Mouse (Mus musculus) forebrain, embryonic 11.5 days (tissue): ENCODE data around the gene Iars. TPM values are rescaled to one million over a fixed set of nuclear protein-coding genes. Genes with fewer than 3 reads are reported as not detected.

ENCODE experiments used
- ATAC-seq: fragments of 200-750 bp; cut with Nextera tagmentation; replicated peaks from 2 replicates; pipeline ENCODE4 v1.8.0; 2017; ENCODE audit warnings: moderate TSS enrichment; ENCODE audit not compliant: low FRiP score
- DNase-seq: peaks from one replicate; pipeline ENCODE4 v3.0.0-alpha.2; 2017; ENCODE audit warnings: low spot score
- H3K27ac ChIP-seq: fragments of 300-500 bp; sonication (generic); 2 replicates; pipeline ENCODE4 v1.5.1; 2014; ENCODE audit warnings: low read depth, low read length
- H3K27me3 ChIP-seq: fragments of 300-500 bp; sonication (generic); 2 replicates; pipeline ENCODE4 v1.6.1; 2014; ENCODE audit warnings: mild to moderate bottlenecking, low read length, mixed read lengths; ENCODE audit not compliant: control insufficient read depth, insufficient read depth
- H3K36me3 ChIP-seq: fragments of 300-500 bp; sonication (generic); 2 replicates; pipeline ENCODE4 v1.6.1; 2014; ENCODE audit warnings: mild to moderate bottlenecking, low read length, moderate library complexity, mixed read lengths; ENCODE audit not compliant: control insufficient read depth, insufficient read depth
- H3K4me1 ChIP-seq: fragments of 300-500 bp; sonication (generic); replicated peaks from 2 replicates; pipeline ENCODE4 v1.6.1; 2014; ENCODE audit warnings: low read length, mixed read lengths; ENCODE audit not compliant: control insufficient read depth, insufficient read depth
- H3K4me2 ChIP-seq: fragments of 300-500 bp; sonication (generic); 2 replicates; pipeline ENCODE4 v1.6.1; 2014; ENCODE audit warnings: low read depth, mild to moderate bottlenecking, low read length, moderate library complexity, mixed read lengths; ENCODE audit not compliant: severe bottlenecking
- H3K4me3 ChIP-seq: fragments of 300-500 bp; sonication (generic); 2 replicates; pipeline ENCODE4 v1.5.1; 2014; ENCODE audit warnings: low read depth, low read length
- H3K9ac ChIP-seq: fragments of 300-500 bp; sonication (generic); 2 replicates; pipeline ENCODE4 v1.6.1; 2014; ENCODE audit warnings: low read length
- H3K9me3 ChIP-seq: fragments of 300-500 bp; sonication (generic); 2 replicates; pipeline ENCODE4 v1.6.1; 2016; ENCODE audit warnings: low read length, mixed read lengths; ENCODE audit not compliant: control insufficient read depth
- WGBS: fragments of 180-500 bp; shearing (Covaris S2); extraction: QIAGEN DNeasy Blood & Tissue Kit; methylation state at CpG from one replicate; pipeline ENCODE4 v1.1.7; 2014; 5-methylcytosine and 5-hydroxymethylcytosine counted together
- polyA plus RNA-seq: library from polyadenylated mRNA; unstranded; fragments of >200 nt; fragmentation: Nextera tagmentation; extraction: Ambion mirVana; gene quantifications from 2 replicates; pipeline ENCODE4 v1.2.1, GENCODE M21; 2014

Gene Iars
- polyA plus RNA-seq, 1 experiment from 2014 or later: 124 TPM

DNA sequence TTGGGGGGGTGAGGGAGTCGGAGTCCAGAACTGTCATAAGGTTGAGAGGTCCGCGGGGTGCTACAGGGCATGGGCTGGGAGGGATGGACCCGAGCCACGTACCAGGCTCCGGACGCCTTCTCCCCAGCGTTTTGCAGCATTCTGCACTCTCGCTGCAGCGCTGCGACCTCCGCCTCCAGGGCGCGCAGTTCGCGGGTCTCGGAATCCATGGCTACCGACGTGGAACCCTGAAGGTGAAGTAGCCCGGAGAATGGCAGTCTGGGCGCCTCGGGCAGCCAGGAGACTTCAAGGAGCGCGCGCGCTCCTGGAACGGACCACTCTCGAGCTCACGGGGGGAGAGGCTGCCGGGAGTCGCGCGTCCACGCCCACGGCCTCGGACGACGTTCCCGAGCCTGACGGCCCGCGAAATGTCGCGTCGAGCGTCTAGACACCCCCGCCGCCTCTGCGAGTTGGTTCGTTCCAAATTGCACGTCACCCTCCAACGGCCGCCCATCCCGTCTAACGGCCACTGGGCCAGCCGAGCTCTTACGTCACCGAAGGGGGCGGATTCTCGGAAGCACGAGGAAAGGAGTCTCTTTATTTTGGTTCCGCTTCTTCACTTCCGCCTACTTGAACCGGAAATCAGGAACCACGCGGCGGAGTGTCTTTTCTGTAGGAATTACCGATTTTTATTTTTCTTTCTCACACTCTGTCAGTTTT lies 29.3 kb upstream of the Iars start, which contains the start of the genes Cenpp and Nol8:
Gene Cenpp (minus strand): TSS at position 305 of the 699 bp plus-strand sequence.
Gene Nol8 (plus strand): TSS at position 598 of the 699 bp plus-strand sequence.
- no peaks in the 10 kb centered on the region for H3K27me3 ChIP-seq
- 0 out of 2 replicates have a peak, but pooled peaks cover 2% of the 10 kb centered on the region for H3K4me1 ChIP-seq
- no peaks in the 10 kb centered on the region for H3K9me3 ChIP-seq
- ATAC-seq (peak; percentile 99), DNase-seq (peak; percentile 100)
- WGBS: under 1% methylated on average over 68 of the region's 68 CpGs
- H3K4me2 ChIP-seq: peak within 1 kb of the TSS; percentile 65
- H3K4me3 ChIP-seq: peak within 1 kb of the TSS; percentile 63
- peak within 1 kb of the TSS; percentile 68 for H3K9ac ChIP-seq
- no peaks in the 10 kb centered on the region; the same call in 1 of the 2 replicates for H3K36me3 ChIP-seq
- no peak within 1 kb of the TSS for H3K27ac ChIP-seq

- Histone ChIP-seq H3K27ac (no peak overlapping the region), H3K9me3 (no peaks in the 10 kb centered on the region)
- WGBS: 0% methylated on average over 16 of the region's 16 CpGs
Measured at GRCm38 (mm10) chr13:49653180-49653541, 28.7 kb upstream of the Iars start.

GRCm38 (mm10) chr13:49677793-49678192 lies 4.1 kb upstream of the Iars start:
- Histone ChIP-seq H3K4me1 (peaks cover 2% of the 10 kb centered on the region; the same call in 1 of the 2 replicates), H3K27me3 (no peaks in the 10 kb centered on the region), H3K9me3 (no peaks in the 10 kb centered on the region), H3K27ac (no peak overlapping the region), H3K9ac (no peak overlapping the region), H3K4me3 (no peak overlapping the region), H3K4me2 (no peak overlapping the region), H3K36me3 (no peaks in the 10 kb centered on the region)
- DNase-seq (no peak), ATAC-seq (no peak)
- 85% methylated on average over 2 of the region's 2 CpGs for WGBS

More at GRCm38 (mm10) chr13:49653180-49653541, 28.7 kb upstream of the Iars start:
- no peaks in the 10 kb centered on the region for H3K27me3 ChIP-seq
- ATAC-seq (peak; percentile 78), DNase-seq (peak; percentile 56)
- peak overlapping the region; percentile 65 for H3K4me2 ChIP-seq
- H3K4me1 ChIP-seq: 0 out of 2 replicates have a peak, but pooled peaks cover 2% of the 10 kb centered on the region
- peak overlapping the region; percentile 55 for H3K9ac ChIP-seq
- no peaks in the 10 kb centered on the region; the same call in 1 of the 2 replicates for H3K36me3 ChIP-seq
- peak overlapping the region; percentile 63 for H3K4me3 ChIP-seq

GRCm38 (mm10) chr13:49682233-49682846 lies 440 bp downstream of the Iars start:
- Histone ChIP-seq H3K4me1 (peaks cover 5% of the 10 kb centered on the region; the same call in 1 of the 2 replicates), H3K9ac (peak overlapping the region; percentile 75), H3K4me2 (peak overlapping the region; percentile 58), H3K9me3 (no peaks in the 10 kb centered on the region), H3K27me3 (no peaks in the 10 kb centered on the region), H3K36me3 (no peaks in the 10 kb centered on the region), H3K4me3 (peak overlapping the region; percentile 74), H3K27ac (peak overlapping the region; percentile 7; the same call in 1 of the 2 replicates)
- WGBS: under 1% methylated on average over 20 of the region's 20 CpGs
- DNase-seq (no peak), ATAC-seq (no peak)

- 73% methylated on average over 4 of the region's 4 CpGs for WGBS
- H3K9me3 ChIP-seq: no peaks in the 10 kb centered on the region
- no peak overlapping the region for H3K27ac ChIP-seq
- ATAC-seq: no peak
- no peak overlapping the region for H3K4me3 ChIP-seq
- peaks cover 5% of the 10 kb centered on the region; the same call in 1 of the 2 replicates for H3K4me1 ChIP-seq
- H3K27me3 ChIP-seq: no peaks in the 10 kb centered on the region
- no peaks in the 10 kb centered on the region; the same call in 1 of the 2 replicates for H3K36me3 ChIP-seq
- H3K4me2 ChIP-seq: no peak overlapping the region
- DNase-seq: no peak
- no peak overlapping the region for H3K9ac ChIP-seq
Measured at GRCm38 (mm10) chr13:49684266-49684665, 2.4 kb downstream of the Iars start.

- H3K36me3 ChIP-seq: peaks cover 4% of the 10 kb centered on the region; the same call in 1 of the 2 replicates
- no peaks in the 10 kb centered on the region for H3K27me3 ChIP-seq
- H3K9me3 ChIP-seq: no peaks in the 10 kb centered on the region
- no peak overlapping the region for H3K4me2 ChIP-seq
- no peak overlapping the region for H3K4me3 ChIP-seq
- DNase-seq (no peak), ATAC-seq (no peak)
- no peak overlapping the region for H3K27ac ChIP-seq
- no peaks in the 10 kb centered on the region for H3K4me1 ChIP-seq
- no peak overlapping the region for H3K9ac ChIP-seq
- 95% methylated on average over 5 of the region's 5 CpGs for WGBS
Measured at GRCm38 (mm10) chr13:49691056-49691455, 9.2 kb downstream of the Iars start.

DNA sequence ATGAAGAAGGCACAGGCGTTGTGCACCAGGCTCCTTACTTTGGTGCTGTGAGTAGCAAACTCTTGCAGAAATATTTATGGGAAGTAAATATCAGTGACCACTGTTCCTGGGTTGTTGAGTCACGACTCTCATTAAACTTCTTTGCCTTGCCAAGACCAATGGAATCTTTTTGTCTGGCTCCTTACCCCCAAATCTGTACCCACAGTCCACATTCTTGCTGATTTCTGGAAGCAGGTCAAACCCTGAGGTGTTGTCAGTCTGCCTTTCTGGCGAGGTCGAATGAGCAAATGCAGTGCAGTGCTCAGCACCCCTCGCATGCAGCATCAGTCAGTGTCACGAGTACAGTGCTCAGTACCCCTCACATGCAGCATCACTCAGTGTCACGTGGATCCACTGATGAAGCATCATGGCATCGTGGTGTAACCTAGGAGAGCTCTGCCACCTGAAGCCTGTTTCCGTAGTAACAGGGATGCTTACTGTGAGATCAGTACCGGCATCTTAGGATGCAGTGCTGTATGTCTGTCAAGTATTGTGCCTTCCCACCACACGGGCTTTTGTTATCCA lies 21.4 kb downstream of the Iars start:
- DNase-seq (no peak), ATAC-seq (no peak)
- Histone ChIP-seq H3K4me2 (no peak overlapping the region), H3K9me3 (no peaks in the 10 kb centered on the region), H3K9ac (no peak overlapping the region), H3K4me1 (no peaks in the 10 kb centered on the region; the same call in 1 of the 2 replicates), H3K4me3 (no peak overlapping the region), H3K36me3 (peaks cover 7% of the 10 kb centered on the region; the same call in 1 of the 2 replicates), H3K27me3 (no peaks in the 10 kb centered on the region), H3K27ac (no peak overlapping the region)
- WGBS: 90% methylated on average over 11 of the region's 11 CpGs

DNA sequence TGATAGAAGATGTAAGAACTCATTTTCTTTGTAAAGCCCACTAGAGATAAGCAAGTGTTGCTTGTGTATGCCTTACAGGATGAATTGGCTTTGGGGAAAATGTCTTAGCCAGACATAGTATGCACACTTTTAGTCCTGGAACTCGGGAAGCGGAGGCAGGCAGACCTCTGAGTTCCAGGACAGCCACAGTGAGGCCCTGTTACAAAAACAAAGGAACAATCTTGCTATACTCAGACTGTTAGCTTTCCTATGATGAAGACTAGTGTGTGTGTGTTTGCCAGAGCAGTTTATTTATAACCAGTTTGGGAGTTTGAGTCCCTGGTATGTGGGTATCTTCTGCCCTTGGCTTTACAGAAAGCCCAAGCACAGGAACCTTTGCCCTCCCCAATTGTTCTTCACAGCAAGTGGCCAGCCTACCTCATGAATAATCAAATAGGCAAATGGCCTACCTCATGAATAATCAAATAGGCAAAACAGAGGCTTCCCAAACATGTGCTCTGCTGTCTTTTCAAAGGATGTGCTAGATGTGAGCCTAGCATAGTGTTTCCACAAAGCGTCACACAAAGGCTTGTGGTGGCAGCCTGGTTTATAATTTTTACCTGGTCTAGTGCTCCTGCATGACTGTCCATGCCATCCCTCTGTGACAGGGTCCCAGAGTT lies 24.3 kb downstream of the Iars start:
- no peaks in the 10 kb centered on the region; the same call in 1 of the 2 replicates for H3K4me1 ChIP-seq
- H3K4me3 ChIP-seq: no peak overlapping the region
- peaks cover 7% of the 10 kb centered on the region; the same call in 1 of the 2 replicates for H3K36me3 ChIP-seq
- no peaks in the 10 kb centered on the region for H3K9me3 ChIP-seq
- no peak overlapping the region for H3K4me2 ChIP-seq
- 79% methylated on average over 3 of the region's 3 CpGs for WGBS
- no peak overlapping the region for H3K27ac ChIP-seq
- H3K9ac ChIP-seq: no peak overlapping the region
- DNase-seq (no peak), ATAC-seq (peak; percentile 63)
- no peaks in the 10 kb centered on the region for H3K27me3 ChIP-seq
